Mouse (Mus musculus) small intestine, adult 2 months (tissue): ENCODE data around the gene Adprm. TPM values are rescaled to one million over a fixed set of nuclear protein-coding genes. Genes with fewer than 3 reads are reported as not detected.

Experiments
- H3K27ac ChIP-seq: fragments of 200-500 bp; 2 replicates; pipeline ENCODE4 v1.5.1; 2012; ENCODE audit warnings: low read depth, low read length, control low read depth, inconsistent platforms; ENCODE audit not compliant: insufficient read depth
- H3K27me3 ChIP-seq: fragments of 200-500 bp; 2 replicates; pipeline ENCODE4 v1.6.1; 2012; ENCODE audit warnings: mild to moderate bottlenecking, moderate library complexity, low read length, inconsistent platforms; ENCODE audit not compliant: control insufficient read depth, insufficient read depth
- H3K36me3 ChIP-seq: fragments of 200-500 bp; 2 replicates; pipeline ENCODE4 v1.6.1; 2012; ENCODE audit warnings: mild to moderate bottlenecking, low read length, control low read depth, inconsistent platforms; ENCODE audit not compliant: control insufficient read depth, insufficient read depth
- H3K4me1 ChIP-seq: fragments of 200-500 bp; 2 replicates; pipeline ENCODE4 v1.6.1; 2012; ENCODE audit warnings: low read length, inconsistent platforms, mixed read lengths; ENCODE audit not compliant: control insufficient read depth, insufficient read depth, insufficient read length
- H3K4me3 ChIP-seq: fragments of 200-500 bp; 2 replicates; pipeline ENCODE4 v1.5.1; 2012; ENCODE audit warnings: low read depth, mild to moderate bottlenecking, control low read depth, inconsistent platforms, low read length, moderate library complexity
- CTCF ChIP-seq: fragments of 200-500 bp; IDR thresholded peaks from 2 replicates; pipeline ENCODE4 v1.5.1; 2012; ENCODE audit warnings: low read depth, mild to moderate bottlenecking, control low read depth, inconsistent platforms, low read length, moderate library complexity, mixed read lengths; ENCODE audit not compliant: insufficient replicate concordance, insufficient read length; ENCODE audit errors: extremely low read depth
- POLR2A ChIP-seq: fragments of 200-500 bp; IDR thresholded peaks from 2 replicates; pipeline ENCODE4 v1.6.1; 2012; ENCODE audit warnings: low read depth, mild to moderate bottlenecking, control low read depth, inconsistent platforms, low read length, moderate library complexity
- WGBS: fragments of 180-500 bp; shearing (Covaris S2); methylation state at CpG from one replicate; pipeline ENCODE4 v1.1.7; 2018; 5-methylcytosine and 5-hydroxymethylcytosine counted together
- polyA plus RNA-seq: library from polyadenylated mRNA; depleted of rRNA; stranded (reverse); fragments of >200 nt; gene quantifications from 2 replicates; pipeline ENCODE4 v1.2.3, GENCODE M21; 2012

Gene Adprm
- polyA plus RNA-seq, 1 experiment: 18.2 TPM

DNA sequence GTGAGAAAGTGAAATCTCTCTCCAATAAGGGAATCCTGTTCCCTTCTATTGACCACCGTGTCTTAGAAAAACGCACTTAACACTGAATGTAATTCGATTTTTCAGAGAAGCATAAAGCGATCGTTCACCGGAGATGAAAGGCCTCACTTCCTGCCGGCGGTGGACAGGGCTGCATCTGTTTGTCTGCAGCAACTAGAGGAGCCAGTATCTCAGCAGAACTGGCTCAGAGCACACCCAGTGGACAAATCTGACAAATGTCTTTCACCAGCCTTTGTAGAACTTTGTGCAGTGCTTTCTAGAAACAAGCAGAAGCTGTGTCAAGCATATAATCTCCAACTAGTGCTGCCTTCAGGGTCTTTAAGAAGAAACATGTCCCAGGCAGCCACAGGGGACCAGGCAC lies 42.0 kb downstream of the Adprm start:
- 5% methylated on average over 8 of the region's 8 CpGs for WGBS
- TF ChIP-seq POLR2A (no peak), CTCF (no peak)
- no peaks in the 10 kb centered on the region for H3K36me3 ChIP-seq
- H3K4me3 ChIP-seq: no peak overlapping the region
- no peaks in the 10 kb centered on the region for H3K27me3 ChIP-seq
- H3K27ac ChIP-seq: no peak overlapping the region
- H3K4me1 ChIP-seq: no peaks in the 10 kb centered on the region; the same call in 1 of the 2 replicates

DNA sequence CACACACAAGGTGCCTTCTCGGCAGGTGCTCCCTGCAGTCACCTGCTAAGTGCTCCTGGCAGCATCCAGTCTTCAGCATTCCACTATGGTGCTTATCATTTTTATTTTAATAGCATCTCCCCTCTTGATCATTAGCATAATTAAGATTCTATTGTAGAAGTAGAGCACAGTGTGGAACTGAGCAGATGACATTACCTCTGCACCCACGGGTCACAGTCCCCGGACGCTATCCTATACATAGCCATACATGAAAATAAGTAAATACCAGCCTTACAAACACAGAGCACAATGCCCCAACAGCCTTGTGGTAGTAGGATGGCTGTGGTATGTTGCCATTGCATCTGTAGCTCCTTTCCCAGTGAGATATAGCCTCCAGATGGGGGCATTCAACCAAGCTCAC lies 43.9 kb downstream of the Adprm start:
- no peak for TF ChIP-seq CTCF
- TF ChIP-seq POLR2A: no peak
- no peaks in the 10 kb centered on the region for H3K36me3 ChIP-seq
- WGBS: 79% methylated on average over 4 of the region's 4 CpGs
- H3K27ac ChIP-seq: no peak overlapping the region
- H3K4me1 ChIP-seq: no peaks in the 10 kb centered on the region; the same call in 1 of the 2 replicates
- no peak overlapping the region for H3K4me3 ChIP-seq
- no peaks in the 10 kb centered on the region for H3K27me3 ChIP-seq

DNA sequence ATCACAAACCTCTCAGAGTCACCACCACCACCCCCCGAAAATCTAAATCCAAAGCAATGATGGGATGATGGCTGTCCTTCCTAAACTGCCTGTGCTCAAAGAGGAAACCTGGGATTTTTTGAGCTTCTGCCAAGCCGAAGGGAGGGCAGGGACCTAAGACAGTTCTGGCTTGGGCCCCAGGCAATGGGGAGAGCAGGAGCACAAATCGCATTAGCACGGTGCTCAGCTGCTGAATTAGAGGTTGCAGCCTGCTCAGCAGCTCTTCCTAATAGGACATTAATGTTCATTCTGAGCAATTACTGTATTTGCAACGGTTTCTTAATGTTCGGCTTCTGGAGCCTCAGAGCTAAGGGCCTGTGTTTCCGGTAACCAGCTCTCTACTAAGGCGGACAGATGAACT lies 44.4 kb downstream of the Adprm start:
- no peak overlapping the region for H3K4me3 ChIP-seq
- no peaks in the 10 kb centered on the region for H3K27me3 ChIP-seq
- TF ChIP-seq CTCF (no peak), POLR2A (no peak)
- H3K27ac ChIP-seq: no peak overlapping the region
- no peaks in the 10 kb centered on the region; the same call in 1 of the 2 replicates for H3K4me1 ChIP-seq
- 70% methylated on average over 8 of the region's 8 CpGs for WGBS
- no peaks in the 10 kb centered on the region for H3K36me3 ChIP-seq

DNA sequence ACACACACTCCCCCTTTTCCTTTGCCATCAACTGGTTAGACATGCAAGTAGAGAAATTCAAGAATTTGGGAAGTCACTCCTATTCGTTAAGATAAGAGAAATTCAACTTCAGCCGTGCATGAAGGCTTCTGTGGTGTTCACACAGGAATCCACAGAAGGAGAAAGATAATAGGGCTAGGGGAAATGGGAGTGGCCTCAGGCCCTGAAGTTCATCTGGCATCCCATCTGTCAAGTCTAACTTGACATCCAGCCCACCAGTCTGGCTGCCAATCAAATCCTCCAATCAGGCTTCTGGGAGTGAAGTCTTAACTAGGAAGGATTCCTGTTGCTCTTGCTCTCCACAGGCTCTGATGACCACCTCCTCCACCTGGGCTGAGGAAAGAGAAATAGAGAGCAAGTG lies 49.5 kb downstream of the Adprm start:
- H3K27me3 ChIP-seq: no peaks in the 10 kb centered on the region
- WGBS: 61% methylated on average over 2 of the region's 2 CpGs
- peaks cover 7% of the 10 kb centered on the region; the same call in 1 of the 2 replicates for H3K4me1 ChIP-seq
- no peak for TF ChIP-seq CTCF
- no peak for TF ChIP-seq POLR2A
- H3K36me3 ChIP-seq: no peaks in the 10 kb centered on the region
- H3K4me3 ChIP-seq: no peak overlapping the region
- H3K27ac ChIP-seq: no peak overlapping the region

DNA sequence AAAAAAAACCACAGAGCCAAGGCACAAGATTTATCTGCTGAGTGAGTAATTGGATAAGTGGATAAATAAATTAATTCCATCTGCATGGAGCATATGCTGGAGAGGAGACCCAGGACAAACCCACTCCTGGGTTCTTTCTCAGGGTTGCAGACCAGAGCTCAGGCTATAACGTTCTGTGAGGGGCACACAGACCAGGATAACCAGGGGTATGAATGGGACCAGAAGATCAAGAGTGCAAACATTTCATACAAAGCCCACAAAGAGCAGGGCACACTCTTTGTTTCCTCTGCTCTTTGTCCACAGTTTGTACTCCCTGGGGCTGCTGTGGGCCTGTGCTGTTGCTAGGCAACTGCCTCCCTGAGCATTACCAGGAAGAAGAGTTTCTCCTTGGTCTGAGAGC lies 50.7 kb downstream of the Adprm start:
- no peak overlapping the region for H3K27ac ChIP-seq
- WGBS: 72% methylated on average over 1 of the region's 1 CpGs
- no peak for TF ChIP-seq POLR2A
- no peak for TF ChIP-seq CTCF
- peaks cover 9% of the 10 kb centered on the region; the same call in 1 of the 2 replicates for H3K4me1 ChIP-seq
- no peaks in the 10 kb centered on the region for H3K27me3 ChIP-seq
- no peaks in the 10 kb centered on the region for H3K36me3 ChIP-seq
- H3K4me3 ChIP-seq: no peak overlapping the region

DNA sequence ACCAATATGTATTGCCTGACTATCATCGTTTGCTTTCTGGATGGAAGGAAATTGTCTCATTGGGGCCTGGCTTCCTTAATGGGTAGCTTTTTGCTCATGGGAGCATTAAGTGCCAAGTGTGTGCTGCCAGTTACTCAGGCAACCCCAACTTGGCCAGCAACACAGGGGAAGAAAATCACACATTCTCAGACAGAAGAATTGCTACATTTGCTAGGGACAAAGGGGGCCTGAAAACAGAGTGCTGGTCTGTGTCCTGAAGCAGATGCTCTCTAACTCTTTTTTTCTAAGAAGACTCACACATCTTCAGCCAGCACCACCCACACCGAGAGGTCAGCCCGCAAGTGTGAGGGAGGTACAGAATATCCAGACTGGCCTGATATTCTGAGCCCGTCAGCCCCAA lies 51.7 kb downstream of the Adprm start:
- no peak for TF ChIP-seq CTCF
- no peaks in the 10 kb centered on the region for H3K36me3 ChIP-seq
- H3K27ac ChIP-seq: no peak overlapping the region
- no peaks in the 10 kb centered on the region for H3K27me3 ChIP-seq
- WGBS: 85% methylated on average over 4 of the region's 4 CpGs
- peaks cover 9% of the 10 kb centered on the region; the same call in 1 of the 2 replicates for H3K4me1 ChIP-seq
- H3K4me3 ChIP-seq: no peak overlapping the region

DNA sequence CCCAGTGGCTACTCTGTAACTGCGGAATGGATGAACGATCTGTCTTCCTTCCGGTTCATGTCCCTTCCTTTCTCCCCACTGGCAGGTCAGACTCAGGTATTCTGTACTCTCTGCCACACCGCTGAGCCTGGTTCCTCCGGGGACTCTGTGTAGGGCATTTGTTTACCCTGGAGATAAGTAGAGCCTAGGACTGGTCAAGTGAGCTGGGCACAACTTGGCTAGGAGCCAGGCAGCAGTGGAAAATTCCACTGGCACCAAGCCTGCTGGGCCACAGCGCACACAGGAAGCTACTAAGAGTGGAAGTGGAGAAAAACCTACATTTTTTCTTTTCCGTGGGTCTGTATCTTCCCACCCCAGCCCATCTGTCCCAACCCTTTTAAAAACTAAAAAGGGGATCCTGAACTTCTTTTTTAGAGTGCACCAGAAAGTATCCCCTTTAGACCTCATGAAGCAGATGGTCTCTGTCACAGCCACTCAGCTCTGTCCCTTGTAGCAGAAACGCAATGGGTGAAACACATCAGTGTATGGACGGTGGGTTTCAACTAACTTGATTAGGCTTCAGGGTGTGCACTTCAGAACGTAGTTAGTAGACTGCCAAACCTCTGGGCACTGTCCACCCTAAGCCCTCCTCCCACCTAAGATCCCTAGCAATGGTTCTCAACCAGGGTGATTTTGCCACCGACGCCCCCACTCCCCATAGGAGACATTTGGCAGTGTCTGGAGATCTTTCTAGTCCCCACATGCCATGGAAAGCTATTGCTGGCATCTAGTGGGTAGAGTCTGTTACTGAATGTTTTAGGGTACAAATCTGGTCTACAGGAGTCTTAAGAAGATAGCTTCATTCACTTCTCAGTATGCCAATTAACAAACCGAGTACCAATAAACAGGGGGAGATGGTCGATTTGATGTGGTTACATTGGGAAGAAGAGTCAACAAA lies 53.7 kb downstream of the Adprm start:
- TF ChIP-seq POLR2A (no peak), CTCF (no peak)
- Histone ChIP-seq H3K4me3 (no peak overlapping the region), H3K4me1 (peaks cover 9% of the 10 kb centered on the region; the same call in 1 of the 2 replicates), H3K27me3 (no peaks in the 10 kb centered on the region), H3K27ac (no peak overlapping the region), H3K36me3 (no peaks in the 10 kb centered on the region)
- WGBS: 44% methylated on average over 14 of the region's 14 CpGs
